Mouse (Mus musculus) erythroblast, embryonic 14.5 days (primary cell): ENCODE data around the gene Mief2. TPM values are rescaled to one million over a fixed set of nuclear protein-coding genes. Genes with fewer than 3 reads are reported as not detected.

Experiments
- H3K27me3 ChIP-seq: 2 replicates; pipeline ENCODE4 v1.6.1; 2012; ENCODE audit warnings: inconsistent platforms; ENCODE audit not compliant: control insufficient read depth
- H3K36me3 ChIP-seq: 2 replicates; pipeline ENCODE4 v1.6.1; 2012; ENCODE audit warnings: mild to moderate bottlenecking, inconsistent platforms; ENCODE audit not compliant: control insufficient read depth
- H3K4me1 ChIP-seq: 2 replicates; pipeline ENCODE4 v1.6.1; 2012; ENCODE audit warnings: inconsistent platforms; ENCODE audit not compliant: control insufficient read depth
- H3K4me3 ChIP-seq: replicated peaks from 2 replicates; pipeline ENCODE3; 2012; ENCODE audit warnings: moderate library complexity, mild to moderate bottlenecking, inconsistent platforms
- H3K9me3 ChIP-seq: 2 replicates; pipeline ENCODE4 v1.6.1; 2012; ENCODE audit warnings: low read length, inconsistent platforms, mixed read lengths; ENCODE audit not compliant: control insufficient read depth
- GATA1 ChIP-seq: IDR thresholded peaks from 2 replicates; pipeline ENCODE4 v1.6.1; 2012; ENCODE audit warnings: low read length, inconsistent platforms, mixed read lengths
- TAL1 ChIP-seq: IDR thresholded peaks from 3 replicates; pipeline ENCODE4 v1.6.1; 2012; ENCODE audit warnings: low read length, inconsistent platforms, mixed read lengths
- polyA plus RNA-seq: library from polyadenylated mRNA; stranded (reverse); fragments of >175 nt; gene quantifications from 2 replicates; pipeline ENCODE4 v1.2.3, GENCODE M21; 2012

The Mief2 gene
- 0.38 and 0.50 TPM in 2 replicates for polyA plus RNA-seq

DNA sequence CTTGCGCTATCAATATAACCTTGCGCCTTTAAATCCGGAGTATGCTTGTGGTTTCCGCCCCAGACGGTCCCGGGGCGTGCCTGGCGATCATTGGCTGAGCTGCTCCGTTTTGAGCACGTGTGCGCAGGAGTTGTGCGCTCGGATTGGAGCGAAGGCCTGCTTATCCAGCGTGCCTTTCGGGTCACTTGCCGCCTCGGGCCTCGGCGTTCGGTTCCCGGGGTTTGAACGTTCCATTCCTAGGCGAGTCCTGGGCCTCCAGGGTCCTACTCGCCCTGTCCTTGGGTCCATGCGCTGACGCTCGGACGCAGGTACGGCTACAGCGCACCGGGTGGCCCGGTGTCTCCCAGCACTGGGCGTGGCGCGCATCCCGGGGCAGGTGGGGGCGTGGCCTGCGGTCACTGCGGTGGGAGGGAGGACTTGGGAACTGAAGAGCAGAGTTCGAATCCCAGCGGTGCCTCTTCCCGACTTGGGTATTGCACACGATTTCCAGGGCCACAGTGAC, at the start of gene Mief2:
TSS of gene Mief2 (plus strand) at position 139 of the 502 bp plus-strand sequence.
- TF ChIP-seq TAL1 (no peak), GATA1 (no peak)
- H3K4me1 ChIP-seq = peaks cover 37% of the 10 kb centered on the region
- peak within 1 kb of the TSS; percentile 89 for H3K4me3 ChIP-seq
- no peaks in the 10 kb centered on the region for H3K27me3 ChIP-seq
- no peaks in the 10 kb centered on the region for H3K9me3 ChIP-seq
- H3K36me3 ChIP-seq = peaks cover 48% of the 10 kb centered on the region

DNA sequence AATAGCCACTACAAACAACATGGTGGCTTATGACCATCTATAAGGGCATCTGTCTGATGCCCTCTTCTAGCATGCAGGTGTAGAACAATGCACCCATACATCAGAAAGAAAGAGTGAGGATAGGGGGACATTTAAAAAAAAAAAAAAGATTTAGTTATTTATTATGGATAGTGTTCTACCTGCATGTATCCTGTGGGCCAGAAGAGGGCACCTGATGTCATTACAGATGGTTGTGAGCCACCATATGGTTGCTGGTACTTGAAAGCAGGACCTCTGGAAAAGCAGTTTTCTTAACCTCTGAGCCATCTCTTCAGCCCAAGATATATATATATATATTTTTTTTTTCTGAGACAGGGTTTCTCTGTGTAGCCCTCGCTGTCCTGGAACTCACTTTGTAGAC, 32.0 kb upstream of the Mief2 start:
- peaks cover 8% of the 10 kb centered on the region for H3K27me3 ChIP-seq
- no peak for TF ChIP-seq GATA1
- no peak for TF ChIP-seq TAL1

DNA sequence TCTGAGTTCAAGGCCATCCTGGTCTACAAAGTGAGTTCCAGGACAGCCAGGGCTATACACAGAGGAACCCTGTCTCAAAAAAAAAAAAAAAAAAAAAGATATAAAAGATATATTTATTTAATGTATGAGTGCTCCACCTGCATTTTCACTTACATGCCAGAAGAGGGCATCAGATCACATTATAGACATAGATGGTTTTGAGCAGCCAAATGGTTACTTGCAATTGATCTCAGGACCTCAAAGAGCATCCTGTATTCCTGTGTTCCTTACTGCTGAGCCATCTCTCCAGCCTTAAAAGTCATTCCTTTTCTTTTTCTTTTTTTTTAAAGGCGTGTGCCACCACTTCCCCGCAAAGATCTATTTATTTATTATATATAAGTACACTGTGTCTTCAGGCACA, 30.6 kb upstream of the Mief2 start:
- Histone ChIP-seq H3K4me1 (peaks cover 37% of the 10 kb centered on the region), H3K27me3 (peaks cover 6% of the 10 kb centered on the region), H3K4me3 (no peak overlapping the region), H3K36me3 (peaks cover 8% of the 10 kb centered on the region), H3K9me3 (no peaks in the 10 kb centered on the region)
- TF ChIP-seq TAL1 = no peak

More for the DNA sequence above, 32.0 kb upstream of the Mief2 start:
- Histone ChIP-seq H3K9me3 (no peaks in the 10 kb centered on the region), H3K4me1 (peaks cover 25% of the 10 kb centered on the region), H3K4me3 (no peak overlapping the region), H3K36me3 (no peaks in the 10 kb centered on the region)

DNA sequence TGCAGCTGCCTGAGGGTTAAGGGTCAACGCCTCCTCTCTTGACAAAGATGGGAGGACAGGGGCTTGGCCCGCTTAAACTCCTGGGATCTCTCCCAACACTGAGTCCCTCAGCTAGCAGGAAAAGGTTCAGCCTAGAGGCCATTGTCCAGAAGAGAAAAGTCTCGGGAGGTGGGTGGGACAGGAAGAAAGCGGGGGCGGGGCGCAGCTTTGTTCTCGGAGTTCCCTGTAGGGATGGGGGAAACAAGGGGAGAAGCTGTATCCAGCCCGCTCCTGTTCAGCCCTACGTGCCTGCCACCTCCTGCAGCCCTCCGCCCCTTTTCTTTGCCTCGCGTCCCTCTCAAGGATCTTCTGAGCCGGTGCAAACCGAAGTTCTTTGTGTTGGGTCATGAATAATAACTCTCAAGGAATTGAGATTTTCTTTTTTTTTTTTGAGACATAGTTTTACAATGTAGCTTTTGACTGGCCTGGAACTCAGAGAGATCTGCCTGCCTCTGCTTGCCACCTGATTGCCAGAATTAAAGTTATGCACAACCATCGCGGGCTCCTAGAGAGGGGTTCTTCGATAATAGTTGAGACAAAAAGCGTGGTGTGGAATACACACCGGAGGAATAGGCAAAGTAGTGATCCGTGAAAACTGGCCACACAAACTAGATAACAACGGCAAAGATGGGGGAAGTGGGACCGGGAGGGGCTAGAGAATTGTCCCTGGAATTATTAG, 29.2 kb upstream of the Mief2 start:
- H3K4me3 ChIP-seq = peak overlapping the region; percentile 95
- H3K4me1 ChIP-seq = peaks cover 46% of the 10 kb centered on the region
- no peaks in the 10 kb centered on the region for H3K9me3 ChIP-seq
- peaks cover 2% of the 10 kb centered on the region; the same call in 1 of the 2 replicates for H3K27me3 ChIP-seq
- peaks cover 22% of the 10 kb centered on the region for H3K36me3 ChIP-seq
- TF ChIP-seq GATA1 (no peak), TAL1 (no peak)

DNA sequence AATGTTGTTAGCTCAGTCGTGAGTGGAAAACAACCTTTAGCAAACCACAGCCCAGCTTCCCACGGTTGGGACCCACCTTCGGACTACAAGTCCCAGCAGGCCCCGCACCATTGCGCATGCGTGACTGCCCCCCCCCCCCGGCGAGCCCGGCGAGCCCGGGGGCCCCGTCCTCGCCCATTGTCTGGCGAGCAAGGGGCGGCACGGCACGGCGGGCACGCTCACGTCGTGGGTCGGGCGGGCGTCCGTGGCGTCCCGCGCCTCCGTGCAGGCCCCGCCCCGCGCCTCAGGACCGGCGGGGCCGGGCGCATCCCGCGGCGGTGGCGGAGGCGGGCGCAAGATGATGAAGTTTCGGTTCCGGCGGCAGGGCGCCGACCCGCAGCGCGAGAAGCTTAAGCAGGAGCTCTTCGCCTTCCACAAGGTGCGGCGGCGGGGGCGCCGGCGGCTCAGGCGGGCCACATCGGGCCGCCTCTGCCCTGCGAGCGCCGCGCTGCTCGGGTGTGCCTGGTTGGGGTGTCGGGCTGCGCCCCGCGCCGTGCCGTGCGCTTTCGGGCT, 28.6 kb upstream of the Mief2 start, which contains the start of gene Llgl1:
TSS of gene Llgl1 (plus strand) at position 200 of the 552 bp plus-strand sequence.
- H3K9me3 ChIP-seq = no peaks in the 10 kb centered on the region
- H3K36me3 ChIP-seq = peaks cover 28% of the 10 kb centered on the region
- peaks cover 46% of the 10 kb centered on the region for H3K4me1 ChIP-seq
- no peak for TF ChIP-seq GATA1
- no peak for TF ChIP-seq TAL1
- peaks cover 2% of the 10 kb centered on the region; the same call in 1 of the 2 replicates for H3K27me3 ChIP-seq
- peak within 1 kb of the TSS; percentile 95 for H3K4me3 ChIP-seq

DNA sequence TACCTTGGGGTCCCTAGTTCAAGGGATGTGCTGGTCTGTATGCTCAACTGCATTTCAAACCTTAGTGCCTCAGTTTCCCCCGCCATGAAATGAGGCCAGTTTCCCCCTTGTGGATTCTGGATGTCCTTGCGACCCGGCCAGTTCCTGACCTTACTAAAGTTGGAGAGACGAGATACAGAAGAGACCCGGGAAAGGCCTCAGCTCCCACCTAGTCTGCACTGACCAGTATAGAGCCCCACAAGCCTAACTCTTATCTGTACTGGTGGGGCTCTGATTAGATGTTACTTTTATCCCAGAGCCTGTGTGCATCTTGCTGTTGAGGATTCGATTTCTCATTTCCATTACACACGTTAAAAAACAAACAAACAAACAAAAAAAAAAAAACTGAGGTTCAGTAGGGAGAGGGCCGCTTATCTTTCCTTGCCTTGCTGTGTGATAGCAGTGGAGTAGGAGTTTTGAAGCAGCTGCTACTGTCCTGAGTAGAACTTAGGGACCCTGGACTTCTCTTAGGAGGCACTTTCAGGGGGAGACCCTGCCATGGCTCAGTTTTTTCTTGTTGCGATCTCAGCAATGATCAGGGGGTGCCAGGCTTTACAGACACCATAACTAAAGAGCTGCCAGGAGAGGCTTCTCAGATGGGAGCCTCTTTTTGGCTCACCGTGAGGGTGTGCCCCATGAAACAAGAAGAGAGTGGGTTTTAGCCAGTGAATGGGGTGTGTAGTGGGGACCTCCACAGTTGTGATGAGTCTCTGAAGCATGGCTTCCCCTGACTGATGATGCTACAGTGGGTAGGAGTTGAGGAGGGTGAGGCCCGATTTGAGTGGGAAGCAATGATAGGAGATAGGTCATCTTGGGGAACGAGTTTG, 27.6 kb upstream of the Mief2 start:
- Histone ChIP-seq H3K27me3 (no peaks in the 10 kb centered on the region), H3K9me3 (no peaks in the 10 kb centered on the region), H3K36me3 (peaks cover 38% of the 10 kb centered on the region), H3K4me1 (peaks cover 46% of the 10 kb centered on the region), H3K4me3 (peak overlapping the region; percentile 95)
- TF ChIP-seq TAL1 (no peak), GATA1 (no peak; the same call in 1 of the 2 replicates)

DNA sequence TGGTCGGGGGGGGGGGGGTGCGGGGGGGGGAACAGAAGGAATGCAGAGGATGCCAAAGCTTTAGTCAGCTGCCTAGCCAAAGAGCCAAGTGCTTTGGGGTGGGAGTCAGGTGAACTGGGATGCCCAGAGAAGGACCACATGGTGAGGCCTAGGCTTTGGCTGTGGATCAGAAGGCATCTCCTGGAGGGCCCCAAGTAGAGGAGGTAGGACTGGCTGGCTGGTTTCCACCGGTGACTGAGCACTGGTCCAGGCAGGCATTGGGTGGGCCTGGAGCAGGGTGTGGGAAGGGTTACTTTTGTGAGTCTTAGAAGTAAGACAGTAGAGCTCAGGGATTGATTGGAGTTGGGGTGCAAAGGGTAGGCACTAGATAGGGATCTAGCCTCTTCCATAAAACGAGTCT, 26.6 kb upstream of the Mief2 start:
- no peaks in the 10 kb centered on the region for H3K9me3 ChIP-seq
- peak overlapping the region; percentile 31 for H3K4me3 ChIP-seq
- peaks cover 46% of the 10 kb centered on the region for H3K4me1 ChIP-seq
- H3K27me3 ChIP-seq = no peaks in the 10 kb centered on the region
- TF ChIP-seq GATA1 (no peak), TAL1 (no peak)
- H3K36me3 ChIP-seq = peaks cover 48% of the 10 kb centered on the region

DNA sequence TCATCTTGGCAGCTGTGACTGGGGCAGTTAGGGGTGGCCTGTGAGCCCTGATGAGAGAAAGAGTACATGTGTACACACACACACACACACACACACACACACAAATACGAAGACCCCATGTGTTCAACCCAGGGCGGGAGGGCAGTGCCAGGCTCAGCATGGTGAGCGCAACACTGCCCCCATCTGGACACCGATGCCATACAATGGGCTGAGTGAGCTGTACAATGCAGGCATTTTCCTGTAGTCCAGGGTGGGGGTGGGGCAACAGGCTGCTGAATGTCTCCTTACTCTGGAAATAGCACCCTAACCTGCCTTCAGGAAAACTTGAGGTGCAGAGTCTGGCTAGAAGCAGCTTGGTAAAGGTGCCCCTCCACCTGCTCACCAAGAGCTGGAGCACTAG, 25.1 kb upstream of the Mief2 start:
- Histone ChIP-seq H3K9me3 (no peaks in the 10 kb centered on the region), H3K27me3 (no peaks in the 10 kb centered on the region), H3K4me1 (peaks cover 46% of the 10 kb centered on the region), H3K36me3 (peaks cover 63% of the 10 kb centered on the region), H3K4me3 (no peak overlapping the region)
- TF ChIP-seq TAL1 = no peak
